Comparison of ENCODE assay signal across 8 mouse cellular contexts in genomic region chr11:85183284-85183779, GRCm38 (mm10). TPM values are rescaled to one million over a fixed set of nuclear protein-coding genes. Genes with fewer than 3 reads are reported as not detected.
DNase-seq lines count a peak whose midpoint lies in the region; ATAC-seq lines count a peak whose summit lies in the region.
"Had no signal": no experiment of that assay in that cellular context is flagged by ENCODE, and none has a peak within 500 bp of the region (broad histone marks: within the 10 kb centered on the region; RNA-seq: fewer than 3 reads in every experiment).

No protein-coding gene starts in this region.

- WGBS in lung, embryonic 15.5 days: 16% methylated on average over 13 of the region's 13 CpGs
- WGBS in hindbrain, embryonic 13.5 days: 27% methylated on average over 13 of the region's 13 CpGs
- WGBS in macrophage (ENCODE audit: missing documents): 29% methylated on average over 13 of the region's 13 CpGs

- no peaks in the 10 kb centered on the region for H3K27me3 ChIP-seq in lung, embryonic 15.5 days
- no peaks in the 10 kb centered on the region for H3K27me3 ChIP-seq in erythroblast, embryonic 14.5 days (ENCODE audit: control insufficient read depth)
- no peaks in the 10 kb centered on the region for H3K27me3 ChIP-seq in hindbrain, embryonic 13.5 days

- H3K9ac ChIP-seq in lung, embryonic 15.5 days: peak overlapping the region; percentile 50
- H3K9ac ChIP-seq in hindbrain, embryonic 13.5 days: peak overlapping the region; percentile 71

- ATAC-seq in lung, embryonic 15.5 days (ENCODE audit: borderline replicate concordance, extremely low read depth, low FRiP score, low TSS enrichment): no peak
- no peak for ATAC-seq in hindbrain, embryonic 13.5 days (ENCODE audit: low FRiP score)
- no peak for ATAC-seq in inflammation-experienced regulatory T-cells, adult 6 months

- H3K4me2 ChIP-seq in lung, embryonic 15.5 days: peak overlapping the region; percentile 82
- H3K4me2 ChIP-seq in hindbrain, embryonic 13.5 days: peak overlapping the region; percentile 60

- H3K36me3 ChIP-seq in lung, embryonic 15.5 days: peaks cover 2% of the 10 kb centered on the region; the same call in 1 of the 2 replicates
- no peaks in the 10 kb centered on the region; the same call in 1 of the 2 replicates for H3K36me3 ChIP-seq in erythroblast, embryonic 14.5 days (ENCODE audit: control insufficient read depth)
- H3K36me3 ChIP-seq in hindbrain, embryonic 13.5 days: peaks cover 6% of the 10 kb centered on the region
- no peaks in the 10 kb centered on the region for H3K36me3 ChIP-seq in macrophage (ENCODE audit: inconsistent target)

- peaks cover 4% of the 10 kb centered on the region; the same call in 1 of the 2 replicates for H3K4me1 ChIP-seq in lung, embryonic 15.5 days
- H3K4me1 ChIP-seq in erythroblast, embryonic 14.5 days (ENCODE audit: control insufficient read depth): peaks cover 13% of the 10 kb centered on the region
- H3K4me1 ChIP-seq in hindbrain, embryonic 13.5 days (replicated peaks): peaks cover 11% of the 10 kb centered on the region; the same call in 1 of the 2 replicates

- no peaks in the 10 kb centered on the region for H3K9me3 ChIP-seq in lung, embryonic 15.5 days
- H3K9me3 ChIP-seq in erythroblast, embryonic 14.5 days (ENCODE audit: control insufficient read depth, low read length): peaks cover 3% of the 10 kb centered on the region; the same call in 1 of the 2 replicates
- no peaks in the 10 kb centered on the region for H3K9me3 ChIP-seq in hindbrain, embryonic 13.5 days

- DNase-seq in lung, postnatal 25 days (ENCODE audit: low spot score): no peak
- DNase-seq in thymus, adult 18-20 months: no peak

- peak overlapping the region; percentile 46 for H3K4me3 ChIP-seq in lung, embryonic 15.5 days
- peak overlapping the region; percentile 71 for H3K4me3 ChIP-seq in erythroblast, embryonic 14.5 days (replicated peaks)
- H3K4me3 ChIP-seq in hindbrain, embryonic 13.5 days: peak overlapping the region; percentile 38
- H3K4me3 ChIP-seq in macrophage (ENCODE audit: inconsistent target): peak overlapping the region; percentile 9; the same call in 1 of the 2 replicates

- no peaks in the 10 kb centered on the region for H3K79me2 ChIP-seq in macrophage (ENCODE audit: inconsistent target)

- H3K27ac ChIP-seq in lung, embryonic 15.5 days: peak overlapping the region; percentile 50
- H3K27ac ChIP-seq in hindbrain, embryonic 13.5 days: peak overlapping the region; percentile 60
- no peak overlapping the region for H3K27ac ChIP-seq in macrophage

RNA-seq across cellular contexts. Expression of gene 1700125H20Rik, which starts 13.1 kb away (rescaled TPM):
- 0.22 TPM in 1 of 2 replicates, not detected in the other for polyA plus RNA-seq in lung, embryonic 15.5 days (2015; fragmentation: Nextera tagmentation; extraction: Ambion mirVana)
- not detected in 2 replicates for polyA plus RNA-seq in erythroblast, embryonic 14.5 days (2012)
- 1.4 and 1.6 TPM in 2 replicates for polyA plus RNA-seq in hindbrain, embryonic 13.5 days (2015; fragmentation: Nextera tagmentation; extraction: Ambion mirVana)
- total RNA-seq in macrophage (2018; cell fraction: chromatin; rRNA removed): not detected
- total RNA-seq in macrophage (2018; cell fraction: cytosol; rRNA removed): not detected
- total RNA-seq in macrophage (2018; cell fraction: nucleus; rRNA removed): not detected
- not detected in 3 replicates for polyA plus RNA-seq in macrophage (2018)
- polyA plus RNA-seq in inflammation-experienced regulatory T-cells, adult 6 months (2017; shearing (Covaris generic)): not detected
- total RNA-seq: neutrophil, adult 5-6 weeks had no signal

RNA-seq across cellular contexts. Expression of gene Usp32, which starts 43.4 kb away (rescaled TPM):
- polyA plus RNA-seq in lung, embryonic 15.5 days (2015; fragmentation: Nextera tagmentation; extraction: Ambion mirVana): 3.2 and 3.4 TPM in 2 replicates
- polyA plus RNA-seq in erythroblast, embryonic 14.5 days (2012): 3.7 and 5.8 TPM in 2 replicates
- 10.5 and 13.0 TPM in 2 replicates for polyA plus RNA-seq in hindbrain, embryonic 13.5 days (2015; fragmentation: Nextera tagmentation; extraction: Ambion mirVana)
- total RNA-seq in macrophage (2018; cell fraction: chromatin; rRNA removed): 100 to 1,000 TPM in 1 of 26 experiments, 10 to 100 TPM in 25; 38.7 to 113 (median 61.9) TPM
- total RNA-seq in macrophage (2018; cell fraction: cytosol; rRNA removed): 10 to 100 TPM; 20.1 to 29.6 (median 25.5) TPM
- total RNA-seq in macrophage (2018; cell fraction: nucleus; rRNA removed): 10 to 100 TPM; 33.3 to 72.9 (median 45.0) TPM
- 10.5 to 20.3 TPM (median 17.3 TPM) in 3 replicates for polyA plus RNA-seq in macrophage (2018)
- polyA plus RNA-seq in inflammation-experienced regulatory T-cells, adult 6 months (2017; shearing (Covaris generic)): 1 to 10 TPM; 5.2 to 9.4 (median 8.8) TPM

RNA-seq across cellular contexts. Expression of gene Appbp2, which starts 51.6 kb away (rescaled TPM):
- 41.6 and 43.3 TPM in 2 replicates for polyA plus RNA-seq in lung, embryonic 15.5 days (2015; fragmentation: Nextera tagmentation; extraction: Ambion mirVana)
- 0.10 and 0.15 TPM in 2 replicates for polyA plus RNA-seq in erythroblast, embryonic 14.5 days (2012)
- polyA plus RNA-seq in hindbrain, embryonic 13.5 days (2015; fragmentation: Nextera tagmentation; extraction: Ambion mirVana): 44.0 and 46.3 TPM in 2 replicates
- total RNA-seq in macrophage (2018; cell fraction: chromatin; rRNA removed): 10 to 100 TPM; 11.5 to 34.5 (median 20.9) TPM
- 10 to 100 TPM; 18.8 to 27.0 (median 21.5) TPM for total RNA-seq in macrophage (2018; cell fraction: cytosol; rRNA removed)
- total RNA-seq in macrophage (2018; cell fraction: nucleus; rRNA removed): 10 to 100 TPM; 15.6 to 38.1 (median 26.5) TPM
- polyA plus RNA-seq in macrophage (2018): 13.3 to 20.8 TPM (median 13.8 TPM) in 3 replicates
- 10 to 100 TPM; 14.7 to 16.9 (median 16.3) TPM for polyA plus RNA-seq in inflammation-experienced regulatory T-cells, adult 6 months (2017; shearing (Covaris generic))

Comparison
In these comparisons a context has a peak if more than half of its experiments do, and no peak if none do; other contexts are left out.
1. H3K4me3 ChIP-seq: peak in every context shown above with its lines; median percentile 71 in erythroblast, embryonic 14.5 days; 46 in lung, embryonic 15.5 days; 38 in hindbrain, embryonic 13.5 days; 9 in macrophage.
2. RNA of gene Appbp2, which starts 51.6 kb away (polyA plus RNA-seq): 44.0 to 46.3 TPM in hindbrain, embryonic 13.5 days, 41.6 to 43.3 TPM in lung, embryonic 15.5 days, 14.7 to 16.9 TPM in inflammation-experienced regulatory T-cells, adult 6 months and 13.3 to 20.8 TPM in macrophage; 0.10 to 0.15 TPM in erythroblast, embryonic 14.5 days; every median in the first group is over 10 times any median in the second.